Mouse (Mus musculus) bone marrow macrophage, adult 2 months (primary cell): ENCODE results near the gene Xrcc6.

Experiments used
- CTCF ChIP-seq: IDR thresholded peaks from 2 replicates; pipeline ENCODE4 v1.5.1; 2012; ENCODE audit warnings: low read depth, mild to moderate bottlenecking, low read length, moderate library complexity
- POLR2A ChIP-seq: IDR thresholded peaks from 2 replicates; pipeline ENCODE4 v1.6.1; 2012; ENCODE audit warnings: mild to moderate bottlenecking, low read depth, low read length, borderline replicate concordance

DNA sequence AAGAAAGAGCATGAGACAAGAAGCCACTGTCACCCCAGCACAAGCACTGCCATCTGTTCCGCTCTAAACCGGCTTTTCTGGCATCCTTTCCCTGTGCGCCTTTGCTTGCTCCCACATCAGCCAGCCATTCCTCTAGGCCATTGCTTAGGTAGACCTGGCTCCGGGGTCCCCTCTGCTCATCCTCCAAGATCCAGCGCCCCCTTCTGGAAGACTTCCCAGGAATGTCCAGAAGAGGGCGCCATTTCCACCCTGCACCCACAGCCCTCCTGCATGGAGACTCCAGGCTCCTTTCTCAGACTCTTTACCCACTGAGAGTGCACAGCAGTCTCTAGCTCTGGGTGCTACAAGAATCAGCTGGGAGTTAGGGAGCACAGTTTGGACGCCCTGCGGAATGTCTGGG is 31.2 kb upstream of the Xrcc6 start:
- peak; percentile 99 for TF ChIP-seq CTCF
- TF ChIP-seq POLR2A = no peak
